Mouse (Mus musculus): ENCODE data around the gene Gab2.

The Gab2 gene

GRCm38 (mm10) chr7:97345229-97345871 lies 264.0 kb downstream of the Gab2 start:
- ATAC-seq (ENCODE audit: low TSS enrichment), result peak; percentile 84

DNA sequence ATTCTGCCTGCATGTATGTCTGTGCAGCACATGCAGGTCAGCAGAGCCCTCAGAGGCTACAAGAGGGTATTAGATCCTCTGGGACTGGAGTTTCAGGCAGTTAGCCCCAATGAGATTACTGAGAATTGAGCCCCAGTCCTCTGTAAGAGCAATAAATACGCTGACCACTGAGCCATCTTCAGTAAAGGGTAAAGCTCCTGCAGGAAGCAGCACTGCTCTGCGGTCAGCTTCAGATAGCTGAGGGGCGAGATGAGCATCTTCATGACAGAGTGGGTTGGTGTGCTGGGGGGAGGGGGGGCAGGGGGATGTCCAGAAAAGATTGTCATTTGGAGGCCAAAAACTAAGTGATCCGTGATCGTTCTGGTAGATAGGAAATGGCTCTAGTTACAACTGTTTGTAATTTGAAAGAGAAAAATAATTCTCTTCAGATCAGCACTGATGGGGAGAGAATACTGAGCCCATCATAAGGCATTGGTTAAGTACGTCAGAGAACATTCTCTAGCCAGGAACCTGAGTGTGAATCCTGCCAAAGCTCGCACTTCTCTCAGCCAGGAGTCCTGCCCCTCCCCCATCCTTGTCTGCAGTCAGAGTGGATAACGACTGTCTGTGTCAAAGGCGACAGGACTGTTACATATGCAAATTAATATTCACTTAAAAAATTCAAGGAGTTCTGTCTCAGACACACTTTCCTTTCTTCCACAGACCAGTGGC lies 264.9 kb downstream of the Gab2 start:
- ATAC-seq (ENCODE audit: low TSS enrichment), result no peak

DNA sequence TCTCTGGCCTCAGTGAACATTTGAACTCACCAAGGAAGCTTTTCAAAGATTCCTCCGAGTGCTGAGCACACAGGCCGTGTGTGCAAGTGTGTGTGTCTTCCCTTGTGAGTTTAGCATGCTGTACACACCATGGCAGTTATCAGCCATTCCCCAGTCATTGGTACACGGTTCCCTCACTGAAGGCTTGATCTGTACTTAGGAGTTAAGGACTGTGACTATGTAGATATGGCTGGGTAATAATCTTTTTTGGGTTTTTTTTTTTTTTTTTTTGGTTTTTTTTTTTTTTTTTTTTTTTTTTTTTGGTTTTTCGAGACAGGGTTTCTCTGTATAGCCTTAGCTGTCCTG lies 265.4 kb downstream of the Gab2 start:
- ATAC-seq (ENCODE audit: low TSS enrichment), result no peak

DNA sequence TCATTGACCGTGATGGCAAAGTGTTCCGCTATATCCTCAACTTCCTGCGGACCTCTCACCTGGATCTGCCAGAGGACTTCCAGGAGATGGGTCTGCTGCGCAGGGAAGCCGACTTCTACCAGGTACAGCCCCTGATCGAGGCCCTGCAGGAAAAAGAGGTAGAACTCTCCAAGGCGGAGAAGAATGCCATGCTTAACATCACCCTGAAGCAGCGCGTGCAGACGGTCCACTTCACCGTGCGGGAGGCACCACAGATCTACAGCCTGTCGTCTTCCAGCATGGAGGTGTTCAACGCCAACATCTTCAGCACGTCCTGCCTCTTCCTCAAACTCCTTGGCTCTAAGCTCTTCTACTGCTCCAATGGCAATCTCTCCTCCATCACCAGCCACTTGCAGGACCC lies 266.1 kb downstream of the Gab2 start:
- no peak for ATAC-seq (ENCODE audit: low TSS enrichment)

DNA sequence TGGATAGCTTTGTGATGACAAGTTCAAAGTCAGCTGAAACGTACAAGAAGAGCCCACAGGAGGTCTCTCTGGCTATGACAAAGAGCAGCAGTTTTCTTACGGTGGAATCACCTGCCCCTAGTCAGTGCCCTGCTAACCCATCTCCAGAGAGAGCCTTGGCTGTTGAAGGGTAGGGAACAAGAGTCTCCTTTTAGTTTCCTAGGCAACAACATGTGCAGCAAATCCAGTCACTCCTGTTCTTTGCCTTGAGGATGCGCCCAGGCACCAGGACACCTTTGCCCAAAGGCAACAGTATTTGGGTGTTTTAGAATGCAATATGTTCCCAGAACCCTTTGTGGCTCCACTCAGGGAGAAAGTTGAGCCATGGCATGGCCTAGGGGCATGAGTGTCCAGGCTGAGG lies 266.9 kb downstream of the Gab2 start:
- no peak for ATAC-seq (ENCODE audit: low TSS enrichment)

GRCm38 (mm10) chr7:97348836-97349235 lies 267.4 kb downstream of the Gab2 start:
- ATAC-seq (ENCODE audit: low TSS enrichment), result no peak

- ATAC-seq (ENCODE audit: low TSS enrichment), result no peak
These were observed 268.1 kb downstream of the Gab2 start for GRCm38 (mm10) chr7:97349438-97349837.

DNA sequence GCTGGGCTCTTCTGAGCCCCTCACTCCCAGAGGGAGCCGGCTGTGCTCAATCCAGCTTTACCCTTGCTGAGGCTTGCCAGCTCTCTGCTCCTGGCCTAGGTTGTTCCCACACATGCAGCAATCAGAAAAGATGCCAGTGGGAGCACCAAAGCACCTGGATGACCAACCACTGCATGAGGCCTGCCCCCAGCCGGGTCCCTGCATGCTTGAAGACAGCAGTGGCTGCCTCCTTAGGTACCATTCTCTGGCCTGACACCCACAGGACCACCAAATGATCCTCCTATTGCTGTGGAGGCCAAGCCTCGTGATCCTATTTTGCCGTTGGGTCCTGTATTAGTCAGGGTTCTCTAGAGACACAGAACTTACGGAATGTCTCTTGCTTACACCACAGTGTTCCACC lies 269.5 kb downstream of the Gab2 start:
- no peak for ATAC-seq (ENCODE audit: low TSS enrichment)

- peak; percentile 28; the same call in 1 of the 2 replicates for ATAC-seq (ENCODE audit: low TSS enrichment)
These were observed 270.6 kb downstream of the Gab2 start for GRCm38 (mm10) chr7:97351792-97352513.

GRCm38 (mm10) chr7:97353356-97353755 lies 272.0 kb downstream of the Gab2 start:
- no peak for ATAC-seq (ENCODE audit: low TSS enrichment)

- no peak for ATAC-seq (ENCODE audit: low TSS enrichment)
These were observed 273.9 kb downstream of the Gab2 start for GRCm38 (mm10) chr7:97355068-97355841.

GRCm38 (mm10) chr7:97356253-97356652 lies 274.9 kb downstream of the Gab2 start:
- no peak for ATAC-seq (ENCODE audit: low TSS enrichment)

- ATAC-seq (ENCODE audit: low TSS enrichment), result peak; percentile 47; the same call in 1 of the 2 replicates
These were observed 275.5 kb downstream of the Gab2 start for GRCm38 (mm10) chr7:97356875-97357276.

- ATAC-seq (ENCODE audit: low TSS enrichment), result no peak
These were observed 276.5 kb downstream of the Gab2 start for GRCm38 (mm10) chr7:97357840-97358239.

DNA sequence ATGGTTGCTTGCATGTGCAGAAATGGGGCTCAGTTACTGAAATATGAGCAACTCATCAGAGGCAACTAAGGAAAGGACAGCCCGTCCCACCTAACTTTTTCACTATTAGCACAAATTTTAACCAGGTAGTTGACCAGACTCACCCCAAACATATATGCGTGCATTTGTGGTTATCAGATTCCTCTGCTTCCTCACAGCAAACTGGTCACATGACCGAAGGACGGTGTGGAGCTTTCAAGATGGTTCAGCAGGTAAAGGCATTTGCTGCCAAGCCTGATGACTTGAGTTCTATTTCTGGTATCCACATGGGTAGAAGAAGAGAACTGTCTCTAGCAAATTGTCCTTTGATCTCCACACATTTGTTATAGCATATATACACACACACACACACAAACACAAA lies 277.0 kb downstream of the Gab2 start:
- ATAC-seq (ENCODE audit: low TSS enrichment), result no peak
